Mouse (Mus musculus): ENCODE results near the gene Gla.

Gla gene

DNA sequence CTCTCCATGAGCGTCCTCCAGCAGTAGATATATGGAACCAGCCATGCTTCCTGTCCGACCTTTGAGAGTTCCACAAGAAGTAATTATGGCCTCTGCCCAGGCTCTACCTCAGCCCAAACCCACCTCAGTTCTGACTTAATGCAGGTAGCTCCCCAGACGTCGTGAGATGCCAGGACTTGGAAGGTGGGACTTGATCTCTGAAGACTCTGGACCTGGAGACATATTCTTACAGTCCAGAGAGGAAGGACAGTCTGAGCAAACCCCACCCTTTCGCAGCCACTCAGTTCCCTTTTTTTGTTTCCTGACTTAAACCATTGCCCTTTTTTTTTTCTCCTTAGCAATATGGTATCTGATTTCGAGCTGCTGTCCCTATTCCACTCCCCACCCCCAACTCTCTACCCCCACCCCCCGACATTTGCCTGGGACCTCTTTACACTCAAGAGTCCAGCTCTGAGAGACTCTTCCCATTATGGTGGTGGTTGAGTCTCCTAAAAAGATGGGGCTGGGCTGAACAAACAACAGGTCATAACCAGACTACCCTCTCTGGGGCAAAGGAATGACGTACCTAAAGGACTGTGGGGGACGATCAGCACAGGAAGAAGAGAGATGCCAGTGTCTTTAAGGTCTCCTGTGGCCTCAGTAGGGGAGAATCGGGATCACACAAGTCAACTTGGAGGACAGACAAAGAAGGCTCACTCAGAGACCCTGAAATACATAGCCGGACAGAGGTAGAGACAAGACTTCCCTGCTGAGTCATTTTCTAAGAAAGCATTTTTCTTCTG is 17.8 kb downstream of the Gla start, which contains the start of gene Btk:
Btk (minus strand) TSS at position 683 of the 782 bp plus-strand sequence.
- Histone ChIP-seq H3K4me3 (replicated peaks; ENCODE audit: low read length) (no peak within 1 kb of the TSS), H3K36me3 (ENCODE audit: insufficient read depth, low read length) (peaks cover 18% of the 10 kb centered on the region), H3K27me3 (ENCODE audit: insufficient read depth, low read length) (no peaks in the 10 kb centered on the region), H3K4me1 (replicated peaks; ENCODE audit: low read depth, low read length) (peaks cover 6% of the 10 kb centered on the region; the same call in 1 of the 2 replicates), H3K9me3 (ENCODE audit: low read length) (no peaks in the 10 kb centered on the region)
- no peak for TF ChIP-seq CTCF (conservative IDR thresholded peaks at IDR 0.05; ENCODE audit: low read length)
- TF ChIP-seq POU5F1 (IDR thresholded peaks at IDR 0.05; ENCODE audit: borderline replicate concordance, low read length): no peak
- TF ChIP-seq NANOG (IDR thresholded peaks at IDR 0.05; ENCODE audit: borderline replicate concordance, low read length): no peak

- no peak for TF ChIP-seq CTCF (conservative IDR thresholded peaks at IDR 0.05; ENCODE audit: low read length)
- TF ChIP-seq NANOG (IDR thresholded peaks at IDR 0.05; ENCODE audit: borderline replicate concordance, low read length): no peak
- no peak for TF ChIP-seq POU5F1 (IDR thresholded peaks at IDR 0.05; ENCODE audit: borderline replicate concordance, low read length)
- no peak overlapping the region for H3K4me3 ChIP-seq (replicated peaks; ENCODE audit: low read length)
- no peaks in the 10 kb centered on the region for H3K9me3 ChIP-seq (ENCODE audit: low read length)
- peaks cover 10% of the 10 kb centered on the region for H3K36me3 ChIP-seq (ENCODE audit: insufficient read depth, low read length)
- H3K27me3 ChIP-seq (ENCODE audit: insufficient read depth, low read length): no peaks in the 10 kb centered on the region
- H3K4me1 ChIP-seq (replicated peaks; ENCODE audit: low read depth, low read length): peaks cover 6% of the 10 kb centered on the region; the same call in 1 of the 2 replicates
Measured at GRCm38 (mm10) chrX:134582270-134582669, 18.7 kb downstream of the Gla start.

DNA sequence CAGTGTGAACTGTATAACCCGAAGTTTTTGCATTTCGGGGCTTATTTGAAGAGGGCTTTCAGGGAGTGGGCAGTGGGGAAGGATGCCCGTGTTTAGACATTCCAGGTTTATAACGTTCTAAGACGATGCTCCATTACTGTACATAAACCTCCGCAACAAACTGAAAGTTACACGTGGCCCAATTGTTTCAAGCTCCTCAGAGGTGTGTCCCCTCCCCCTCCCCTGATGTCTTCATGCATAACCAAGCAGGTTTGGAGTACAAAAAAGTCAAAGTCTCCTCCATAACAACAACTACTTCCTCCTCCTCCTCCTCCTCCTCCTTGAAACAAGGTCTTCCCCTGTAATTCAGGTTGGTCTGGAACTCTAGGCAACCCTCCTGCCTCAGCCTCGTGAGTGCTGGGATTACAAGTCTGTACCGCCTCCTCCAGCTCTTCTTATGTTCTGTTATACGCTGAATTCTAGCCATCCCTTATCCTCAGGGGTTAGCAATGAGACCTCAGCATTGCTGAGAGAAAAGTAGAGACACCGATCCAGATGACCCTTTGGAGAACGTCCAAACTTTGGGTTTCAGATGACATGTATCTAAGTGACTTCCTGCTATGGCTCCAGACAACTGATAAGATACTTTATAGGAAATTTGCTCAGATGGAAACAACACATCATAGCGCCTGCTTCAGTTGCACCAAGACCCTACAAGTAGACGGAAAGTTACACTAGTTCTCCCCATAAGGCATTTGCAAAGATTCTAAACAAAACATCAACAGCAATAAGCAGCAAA is 20.2 kb downstream of the Gla start:
- Histone ChIP-seq H3K36me3 (ENCODE audit: insufficient read depth, low read length) (no peaks in the 10 kb centered on the region), H3K4me3 (replicated peaks; ENCODE audit: low read length) (no peak overlapping the region), H3K9me3 (ENCODE audit: low read length) (no peaks in the 10 kb centered on the region), H3K27me3 (ENCODE audit: insufficient read depth, low read length) (no peaks in the 10 kb centered on the region), H3K4me1 (replicated peaks; ENCODE audit: low read depth, low read length) (peaks cover 6% of the 10 kb centered on the region; the same call in 1 of the 2 replicates)
- TF ChIP-seq POU5F1 (IDR thresholded peaks at IDR 0.05; ENCODE audit: borderline replicate concordance, low read length): no peak

DNA sequence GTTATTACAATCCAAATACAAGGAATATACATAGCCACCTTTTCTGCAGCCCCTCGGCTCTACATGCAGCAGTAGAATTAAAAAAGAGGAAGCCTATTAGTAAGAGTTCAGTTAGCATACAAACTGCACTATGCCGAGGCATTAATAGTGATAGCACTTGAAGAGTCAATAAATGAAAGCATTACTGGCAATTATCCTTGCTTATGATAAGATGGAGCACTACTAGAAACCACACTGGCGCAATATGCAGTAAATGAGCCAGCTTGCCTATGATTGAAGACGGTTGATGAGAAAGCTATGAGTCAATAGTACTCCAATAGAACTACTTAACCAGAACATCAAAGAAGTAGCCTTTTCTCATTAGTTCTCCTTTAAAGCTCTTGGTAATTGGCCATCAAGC is 23.0 kb downstream of the Gla start:
- H3K36me3 ChIP-seq (ENCODE audit: insufficient read depth, low read length): no peaks in the 10 kb centered on the region
- no peak overlapping the region for H3K4me3 ChIP-seq (replicated peaks; ENCODE audit: low read length)
- no peak for TF ChIP-seq NANOG (IDR thresholded peaks at IDR 0.05; ENCODE audit: borderline replicate concordance, low read length)
- H3K9me3 ChIP-seq (ENCODE audit: low read length): no peaks in the 10 kb centered on the region
- H3K4me1 ChIP-seq (replicated peaks; ENCODE audit: low read depth, low read length): no peaks in the 10 kb centered on the region
- H3K27me3 ChIP-seq (ENCODE audit: insufficient read depth, low read length): no peaks in the 10 kb centered on the region

DNA sequence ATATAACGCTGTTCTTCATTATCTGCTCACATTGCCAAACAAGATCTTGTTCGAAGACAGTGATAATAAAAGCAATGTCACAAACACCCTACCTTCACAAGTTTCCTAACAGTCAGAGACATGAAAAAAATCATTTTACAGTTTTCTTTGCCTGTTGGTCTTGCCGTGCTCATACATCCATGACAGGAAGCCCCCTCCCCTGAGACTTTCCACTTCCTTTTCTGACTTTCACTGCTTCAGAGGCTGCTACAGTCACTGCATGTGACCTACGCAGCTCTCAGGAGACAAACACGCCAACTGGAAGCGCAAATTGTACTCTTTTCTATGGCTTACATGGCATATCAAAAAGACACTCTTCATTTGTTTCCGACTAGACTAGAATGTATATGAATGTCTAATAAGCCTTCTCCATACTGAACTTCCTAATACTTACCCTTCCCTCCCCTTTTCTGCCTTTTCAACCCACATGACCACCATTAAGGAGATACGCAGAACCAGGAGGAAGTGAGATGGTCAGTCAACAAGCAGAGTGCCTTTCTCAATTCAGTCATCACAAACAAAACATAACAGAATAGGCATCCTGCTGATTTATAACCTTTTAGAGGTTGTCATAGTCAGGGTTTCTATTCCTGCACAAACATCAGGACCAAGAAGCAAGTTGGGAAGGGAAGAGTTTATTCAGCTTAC is 34.2 kb downstream of the Gla start:
- Histone ChIP-seq H3K27me3 (ENCODE audit: insufficient read depth, low read length) (no peaks in the 10 kb centered on the region), H3K4me3 (replicated peaks; ENCODE audit: low read length) (no peak overlapping the region), H3K4me1 (replicated peaks; ENCODE audit: low read depth, low read length) (no peaks in the 10 kb centered on the region), H3K9me3 (ENCODE audit: low read length) (no peaks in the 10 kb centered on the region), H3K36me3 (ENCODE audit: insufficient read depth, low read length) (no peaks in the 10 kb centered on the region)
- TF ChIP-seq NANOG (IDR thresholded peaks at IDR 0.05; ENCODE audit: borderline replicate concordance, low read length): no peak
- no peak for TF ChIP-seq POU5F1 (IDR thresholded peaks at IDR 0.05; ENCODE audit: borderline replicate concordance, low read length)
- no peak for TF ChIP-seq CTCF (conservative IDR thresholded peaks at IDR 0.05; ENCODE audit: low read length)

- Histone ChIP-seq H3K4me1 (replicated peaks; ENCODE audit: low read depth, low read length) (no peaks in the 10 kb centered on the region), H3K4me3 (replicated peaks; ENCODE audit: low read length) (no peak overlapping the region), H3K36me3 (ENCODE audit: insufficient read depth, low read length) (no peaks in the 10 kb centered on the region), H3K9me3 (ENCODE audit: low read length) (no peaks in the 10 kb centered on the region), H3K27me3 (ENCODE audit: insufficient read depth, low read length) (no peaks in the 10 kb centered on the region)
- TF ChIP-seq NANOG (IDR thresholded peaks at IDR 0.05; ENCODE audit: borderline replicate concordance, low read length) (no peak), CTCF (conservative IDR thresholded peaks at IDR 0.05; ENCODE audit: low read length) (no peak), POU5F1 (IDR thresholded peaks at IDR 0.05; ENCODE audit: borderline replicate concordance, low read length) (no peak)
Measured at GRCm38 (mm10) chrX:134564326-134564725, 36.6 kb downstream of the Gla start.

- no peaks in the 10 kb centered on the region for H3K27me3 ChIP-seq (ENCODE audit: insufficient read depth, low read length)
- TF ChIP-seq CTCF (conservative IDR thresholded peaks at IDR 0.05; ENCODE audit: low read length) (no peak), POU5F1 (IDR thresholded peaks at IDR 0.05; ENCODE audit: borderline replicate concordance, low read length) (no peak), NANOG (IDR thresholded peaks at IDR 0.05; ENCODE audit: borderline replicate concordance, low read length) (no peak)
- H3K4me3 ChIP-seq (replicated peaks; ENCODE audit: low read length): no peak overlapping the region
- no peaks in the 10 kb centered on the region for H3K9me3 ChIP-seq (ENCODE audit: low read length)
- H3K4me1 ChIP-seq (replicated peaks; ENCODE audit: low read depth, low read length): no peaks in the 10 kb centered on the region
- no peaks in the 10 kb centered on the region for H3K36me3 ChIP-seq (ENCODE audit: insufficient read depth, low read length)
Measured at GRCm38 (mm10) chrX:134554425-134554824, 46.5 kb downstream of the Gla start.

GRCm38 (mm10) chrX:134553326-134553725 is 47.6 kb downstream of the Gla start:
- TF ChIP-seq POU5F1 (IDR thresholded peaks at IDR 0.05; ENCODE audit: borderline replicate concordance, low read length): no peak
- no peak for TF ChIP-seq CTCF (conservative IDR thresholded peaks at IDR 0.05; ENCODE audit: low read length)
- Histone ChIP-seq H3K9me3 (ENCODE audit: low read length) (no peaks in the 10 kb centered on the region), H3K4me1 (replicated peaks; ENCODE audit: low read depth, low read length) (no peaks in the 10 kb centered on the region), H3K36me3 (ENCODE audit: insufficient read depth, low read length) (no peaks in the 10 kb centered on the region), H3K4me3 (replicated peaks; ENCODE audit: low read length) (no peak overlapping the region), H3K27me3 (ENCODE audit: insufficient read depth, low read length) (no peaks in the 10 kb centered on the region)

All from E14TG2a.4 (cell line).